Mouse (Mus musculus) midbrain, postnatal 0 days (tissue): ENCODE data around the gene Triobp. TPM values are rescaled to one million over a fixed set of nuclear protein-coding genes. Genes with fewer than 3 reads are reported as not detected.

Source experiments
- ATAC-seq: fragments of 200-750 bp; cut with Nextera tagmentation; 2 replicates; pipeline ENCODE4 v1.8.0; 2017; ENCODE audit warnings: moderate number of reproducible peaks, mild to moderate bottlenecking, moderate TSS enrichment, moderate library complexity; ENCODE audit not compliant: low FRiP score
- DNase-seq: peaks from one replicate; pipeline ENCODE4 v3.0.0-alpha.2; 2015; ENCODE audit warnings: low spot score
- H3K27ac ChIP-seq: fragments of 300-500 bp; sonication (generic); 2 replicates; pipeline ENCODE4 v1.5.1; 2014; ENCODE audit warnings: low read depth, mild to moderate bottlenecking, low read length, mixed read lengths
- H3K27me3 ChIP-seq: fragments of 300-500 bp; sonication (generic); 2 replicates; pipeline ENCODE4 v1.6.1; 2014; ENCODE audit warnings: low read length, control low read depth, mixed read lengths; ENCODE audit not compliant: insufficient read depth
- H3K36me3 ChIP-seq: fragments of 300-500 bp; sonication (generic); 2 replicates; pipeline ENCODE4 v1.6.1; 2014; ENCODE audit warnings: low read length, control low read depth, mixed read lengths; ENCODE audit not compliant: insufficient read depth
- H3K4me1 ChIP-seq: fragments of 300-500 bp; sonication (generic); 2 replicates; pipeline ENCODE4 v1.6.1; 2014; ENCODE audit warnings: mild to moderate bottlenecking, control low read depth, antibody characterized with exemption, low read length, mixed read lengths; ENCODE audit not compliant: insufficient read depth
- H3K4me2 ChIP-seq: fragments of 300-500 bp; sonication (generic); 2 replicates; pipeline ENCODE4 v1.6.1; 2014; ENCODE audit warnings: low read depth, mild to moderate bottlenecking, low read length, mixed read lengths; ENCODE audit not compliant: poor library complexity, severe bottlenecking
- H3K4me3 ChIP-seq: fragments of 300-500 bp; sonication (generic); 2 replicates; pipeline ENCODE4 v1.5.1; 2014; ENCODE audit warnings: low read depth, mild to moderate bottlenecking, low read length, moderate library complexity
- H3K9ac ChIP-seq: fragments of 300-500 bp; sonication (generic); replicated peaks from 2 replicates; pipeline ENCODE4 v1.6.1; 2014; ENCODE audit warnings: mild to moderate bottlenecking, low read length, moderate library complexity, mixed read lengths; ENCODE audit not compliant: poor library complexity, severe bottlenecking
- H3K9me3 ChIP-seq: fragments of 300-500 bp; sonication (generic); 2 replicates; pipeline ENCODE4 v1.6.1; 2016; ENCODE audit warnings: low read length, control low read depth
- CTCF ChIP-seq: IDR thresholded peaks from 2 replicates; pipeline ENCODE4 v1.5.1; 2016; ENCODE audit warnings: antibody characterized with exemption, mild to moderate bottlenecking
- WGBS: fragments of 180-500 bp; shearing (Covaris S2); extraction: QIAGEN DNeasy Blood & Tissue Kit; methylation state at CpG from one replicate; pipeline ENCODE4 v1.1.7; 2014; 5-methylcytosine and 5-hydroxymethylcytosine counted together
- polyA plus RNA-seq: library from polyadenylated mRNA; unstranded; fragments of >200 nt; fragmentation: Nextera tagmentation; extraction: Ambion mirVana; gene quantifications from 2 replicates; pipeline ENCODE4 v1.2.1, GENCODE M21; 2015
- total RNA-seq: library from RNA; depleted of rRNA; stranded (reverse); fragments of >200 nt; gene quantifications from 2 replicates; pipeline ENCODE4 v1.2.3, GENCODE M21; 2014

The Triobp gene
- total and polyA plus RNA-seq, 2 experiments from 2014 or later, result 28.4 to 40.0 TPM

DNA sequence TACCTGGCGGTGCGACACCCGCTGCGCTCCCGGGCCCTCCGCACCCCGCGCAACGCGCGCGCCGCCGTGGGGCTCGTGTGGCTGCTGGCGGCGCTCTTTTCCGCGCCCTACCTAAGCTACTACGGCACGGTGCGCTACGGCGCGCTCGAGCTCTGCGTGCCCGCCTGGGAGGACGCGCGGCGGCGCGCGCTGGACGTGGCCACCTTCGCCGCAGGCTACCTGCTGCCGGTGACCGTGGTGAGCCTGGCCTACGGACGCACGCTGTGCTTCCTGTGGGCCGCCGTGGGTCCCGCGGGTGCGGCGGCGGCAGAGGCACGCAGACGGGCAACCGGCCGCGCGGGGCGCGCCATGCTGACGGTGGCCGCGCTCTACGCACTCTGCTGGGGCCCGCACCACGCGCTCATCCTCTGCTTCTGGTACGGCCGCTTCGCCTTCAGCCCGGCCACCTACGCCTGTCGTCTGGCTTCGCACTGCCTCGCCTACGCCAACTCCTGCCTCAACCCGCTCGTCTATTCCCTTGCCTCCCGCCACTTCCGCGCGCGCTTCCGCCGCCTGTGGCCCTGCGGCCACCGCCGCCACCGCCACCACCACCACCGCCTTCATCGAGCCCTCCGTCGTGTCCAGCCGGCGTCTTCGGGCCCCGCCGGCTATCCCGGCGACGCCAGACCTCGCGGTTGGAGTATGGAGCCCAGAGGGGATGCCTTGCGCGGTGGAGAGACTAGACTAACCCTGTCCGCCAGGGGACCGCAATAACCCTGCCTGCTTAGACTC lies 95.4 kb downstream of the Triobp start:
- TF ChIP-seq CTCF, result peak; percentile 34; the same call in 1 of the 2 replicates
- Histone ChIP-seq H3K9ac (peak overlapping the region; percentile 66), H3K27me3 (peaks cover 17% of the 10 kb centered on the region), H3K4me1 (no peaks in the 10 kb centered on the region; the same call in 1 of the 2 replicates), H3K4me3 (peak overlapping the region; percentile 52), H3K9me3 (no peaks in the 10 kb centered on the region), H3K27ac (peak overlapping the region; percentile 51), H3K4me2 (peak overlapping the region; percentile 80), H3K36me3 (no peaks in the 10 kb centered on the region)
- peak; percentile 57 for DNase-seq
- peak; percentile 57 for ATAC-seq
- WGBS, result under 1% methylated on average over 97 of the region's 105 CpGs

DNA sequence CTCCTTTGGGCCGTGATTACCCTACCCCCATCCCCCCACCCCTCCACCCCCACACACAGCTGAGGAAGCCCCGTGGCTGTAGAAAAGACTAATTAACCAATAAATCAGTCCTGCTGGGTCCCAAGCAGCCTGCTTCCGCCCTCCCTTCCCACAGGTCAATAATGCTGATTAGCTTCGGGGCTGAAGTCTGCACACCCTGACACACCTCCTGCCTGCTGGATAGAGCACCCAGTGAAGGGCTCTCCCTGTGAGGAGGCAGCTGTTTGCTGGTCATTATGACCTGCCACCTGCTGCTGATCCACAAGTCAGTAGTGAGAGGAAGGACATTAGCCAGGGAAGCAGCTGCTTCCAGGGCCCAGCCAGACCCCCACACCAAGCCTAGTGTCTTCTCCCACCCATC lies 97.3 kb downstream of the Triobp start:
- no peak for TF ChIP-seq CTCF
- 22% methylated on average over 4 of the region's 4 CpGs for WGBS
- DNase-seq, result no peak

DNA sequence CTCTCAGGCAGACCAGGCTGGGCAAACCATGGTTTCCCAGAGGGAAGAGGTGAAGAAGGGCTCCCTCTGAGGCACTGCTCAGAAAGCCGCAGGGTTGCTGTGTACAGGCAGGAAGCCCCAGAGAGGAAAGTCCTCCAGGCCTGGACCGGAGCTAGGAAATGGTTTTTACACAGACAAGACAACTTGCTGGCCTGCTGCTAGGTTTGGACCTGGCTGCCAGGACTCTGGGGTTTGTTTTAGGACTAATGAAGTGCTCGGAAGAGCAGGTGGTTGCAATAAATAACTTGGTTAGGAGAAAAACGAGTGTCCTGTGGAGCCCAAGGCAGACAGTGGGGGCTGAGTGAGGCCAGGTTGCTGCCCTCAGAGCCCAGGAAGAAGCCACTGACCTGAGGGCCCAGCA lies 100.7 kb downstream of the Triobp start:
- Histone ChIP-seq H3K27ac (no peak overlapping the region), H3K4me1 (no peaks in the 10 kb centered on the region), H3K36me3 (peaks cover 5% of the 10 kb centered on the region), H3K27me3 (peaks cover 4% of the 10 kb centered on the region; the same call in 1 of the 2 replicates), H3K9me3 (no peaks in the 10 kb centered on the region), H3K9ac (no peak overlapping the region), H3K4me3 (no peak overlapping the region), H3K4me2 (no peak overlapping the region)
- no peak for TF ChIP-seq CTCF
- DNase-seq, result no peak
- ATAC-seq, result no peak
- WGBS, result 68% methylated on average over 4 of the region's 4 CpGs

More for the DNA sequence above, 97.3 kb downstream of the Triobp start:
- Histone ChIP-seq H3K27me3 (peaks cover 17% of the 10 kb centered on the region), H3K9me3 (no peaks in the 10 kb centered on the region), H3K4me3 (no peak overlapping the region), H3K4me1 (no peaks in the 10 kb centered on the region), H3K4me2 (no peak overlapping the region), H3K27ac (no peak overlapping the region), H3K36me3 (no peaks in the 10 kb centered on the region), H3K9ac (no peak overlapping the region)
- ATAC-seq, result no peak

DNA sequence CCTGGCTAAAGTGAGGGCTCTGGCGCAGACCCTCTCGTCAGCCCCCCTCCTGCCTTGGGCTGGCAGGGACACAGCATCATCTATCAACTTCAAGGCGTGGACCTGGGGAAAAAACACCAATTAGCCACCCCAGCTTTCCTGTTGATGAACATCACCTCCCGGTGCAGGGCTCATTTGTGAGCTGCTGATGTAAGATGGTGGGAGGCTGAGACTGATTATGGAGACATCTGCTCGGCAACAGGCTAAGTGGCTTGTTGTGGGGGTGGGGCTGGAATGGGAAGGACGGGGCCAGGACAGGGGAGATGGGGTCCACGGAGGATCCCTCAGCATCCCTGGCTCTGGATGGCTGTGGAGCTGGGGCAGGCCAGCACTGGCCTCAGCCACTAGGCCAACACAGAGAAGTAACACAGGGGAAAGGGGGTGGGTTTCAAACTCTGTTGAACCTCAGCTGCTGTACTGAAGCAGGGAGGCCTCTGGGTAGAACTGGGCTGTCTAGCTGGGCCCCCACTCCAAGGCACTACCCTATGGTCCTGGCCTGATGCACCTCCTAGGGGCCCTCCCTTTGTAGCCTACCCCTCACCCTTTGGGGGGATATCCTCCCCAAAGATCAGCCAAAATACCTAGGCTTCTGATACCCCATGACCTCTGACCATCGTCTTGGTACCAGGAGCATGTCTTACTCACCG lies 102.8 kb downstream of the Triobp start:
- DNase-seq, result no peak
- Histone ChIP-seq H3K4me1 (no peaks in the 10 kb centered on the region), H3K4me2 (no peak overlapping the region), H3K9ac (no peak overlapping the region), H3K36me3 (peaks cover 26% of the 10 kb centered on the region), H3K27me3 (no peaks in the 10 kb centered on the region), H3K4me3 (no peak overlapping the region), H3K9me3 (no peaks in the 10 kb centered on the region), H3K27ac (no peak overlapping the region)
- ATAC-seq, result 0 out of 2 replicates have a peak, but pooled peaks have one; percentile 24
- no peak for TF ChIP-seq CTCF
- 61% methylated on average over 9 of the region's 9 CpGs for WGBS

DNA sequence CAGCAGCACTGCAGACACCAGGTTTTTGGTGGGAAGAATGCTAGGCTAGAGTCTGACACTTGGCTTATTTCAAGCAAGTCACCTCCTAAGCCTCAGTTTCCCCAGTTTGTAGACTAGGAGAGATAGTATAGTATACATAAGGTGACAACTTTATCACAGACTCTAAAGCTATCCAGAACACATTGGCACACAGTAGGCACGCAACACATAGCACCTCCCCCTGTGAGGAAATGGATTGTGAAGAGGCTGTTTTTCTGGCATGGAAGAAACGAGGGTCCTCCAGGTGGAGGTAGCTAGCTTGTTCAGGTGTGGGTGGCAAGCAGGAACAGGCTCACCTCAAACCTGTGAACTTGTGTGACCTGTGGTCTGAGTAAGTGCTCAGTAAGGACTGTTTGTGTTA lies 103.4 kb downstream of the Triobp start:
- no peak for ATAC-seq
- H3K9ac ChIP-seq, result no peak overlapping the region
- H3K36me3 ChIP-seq, result peaks cover 32% of the 10 kb centered on the region
- no peaks in the 10 kb centered on the region for H3K4me1 ChIP-seq
- H3K27me3 ChIP-seq, result no peaks in the 10 kb centered on the region
- no peaks in the 10 kb centered on the region for H3K9me3 ChIP-seq
- TF ChIP-seq CTCF, result no peak
- no peak overlapping the region for H3K27ac ChIP-seq
- no peak overlapping the region for H3K4me2 ChIP-seq
- no peak overlapping the region for H3K4me3 ChIP-seq
- no peak for DNase-seq
- 84% methylated on average over 2 of the region's 2 CpGs for WGBS
